Mouse (Mus musculus) limb, embryonic 14.5 days (tissue): ENCODE results near the gene Pdia5. TPM values are rescaled to one million over a fixed set of nuclear protein-coding genes. Genes with fewer than 3 reads are reported as not detected.

ENCODE experiments used
- ATAC-seq: fragments of 200-750 bp; cut with Nextera tagmentation; 2 replicates; pipeline ENCODE4 v1.8.0; 2017; ENCODE audit warnings: low read depth, moderate number of reproducible peaks, moderate TSS enrichment; ENCODE audit not compliant: low FRiP score
- DNase-seq: peaks from one replicate; pipeline ENCODE4 v3.0.0-alpha.2; 2015; ENCODE audit warnings: low spot score
- H3K27ac ChIP-seq: fragments of 300-500 bp; sonication (generic); replicated peaks from 2 replicates; pipeline ENCODE4 v1.5.1; 2014; ENCODE audit warnings: low read depth, mild to moderate bottlenecking, low read length, moderate library complexity, mixed read lengths
- H3K27me3 ChIP-seq: fragments of 300-500 bp; sonication (generic); 2 replicates; pipeline ENCODE4 v1.6.1; 2014; ENCODE audit warnings: low read length, mixed read lengths; ENCODE audit not compliant: control insufficient read depth, insufficient read depth
- H3K36me3 ChIP-seq: fragments of 300-500 bp; sonication (generic); 2 replicates; pipeline ENCODE4 v1.6.1; 2014; ENCODE audit warnings: mild to moderate bottlenecking, low read length, moderate library complexity, mixed read lengths; ENCODE audit not compliant: control insufficient read depth, insufficient read depth
- H3K4me1 ChIP-seq: fragments of 300-500 bp; sonication (generic); 2 replicates; pipeline ENCODE4 v1.6.1; 2014; ENCODE audit warnings: antibody characterized with exemption, low read length, mixed read lengths; ENCODE audit not compliant: control insufficient read depth, insufficient read depth
- H3K4me2 ChIP-seq: fragments of 300-500 bp; sonication (generic); replicated peaks from 2 replicates; pipeline ENCODE4 v1.6.1; 2014; ENCODE audit warnings: low read depth, mild to moderate bottlenecking, low read length, moderate library complexity; ENCODE audit not compliant: severe bottlenecking
- H3K4me3 ChIP-seq: fragments of 300-500 bp; sonication (generic); replicated peaks from 2 replicates; pipeline ENCODE4 v1.5.1; 2014; ENCODE audit warnings: low read length
- H3K9ac ChIP-seq: fragments of 300-500 bp; sonication (generic); 2 replicates; pipeline ENCODE4 v1.6.1; 2014; ENCODE audit warnings: mild to moderate bottlenecking, low read depth, low read length, moderate library complexity; ENCODE audit not compliant: severe bottlenecking
- H3K9me3 ChIP-seq: fragments of 300-500 bp; sonication (generic); 2 replicates; pipeline ENCODE4 v1.6.1; 2016; ENCODE audit warnings: low read length; ENCODE audit not compliant: control insufficient read depth
- POLR2A ChIP-seq: fragments of 200-500 bp; IDR thresholded peaks from 2 replicates; pipeline ENCODE4 v1.8.0; 2012; ENCODE audit warnings: inconsistent platforms, mild to moderate bottlenecking, moderate library complexity, borderline replicate concordance; ENCODE audit not compliant: insufficient read depth, insufficient read length; ENCODE audit errors: extremely low read depth
- WGBS: fragments of 180-500 bp; shearing (Covaris S2); extraction: QIAGEN DNeasy Blood & Tissue Kit; methylation state at CpG from one replicate; pipeline ENCODE4 v1.1.7; 2014; 5-methylcytosine and 5-hydroxymethylcytosine counted together
- polyA plus RNA-seq, 2 experiments: library from polyadenylated mRNA; depleted of rRNA in 1 of 2; stranded (reverse) in 1 of 2; unstranded in 1 of 2; fragments of >200 nt; fragmentation: Nextera tagmentation in 1 of 2; extraction: Ambion mirVana in 1 of 2; gene quantifications; 2 replicates each; pipeline versions ENCODE4 v1.2.1 to v1.2.3; 2012 to 2014

The Pdia5 gene
- polyA plus RNA-seq, 2 experiments: 24.9 to 49.2 TPM

DNA sequence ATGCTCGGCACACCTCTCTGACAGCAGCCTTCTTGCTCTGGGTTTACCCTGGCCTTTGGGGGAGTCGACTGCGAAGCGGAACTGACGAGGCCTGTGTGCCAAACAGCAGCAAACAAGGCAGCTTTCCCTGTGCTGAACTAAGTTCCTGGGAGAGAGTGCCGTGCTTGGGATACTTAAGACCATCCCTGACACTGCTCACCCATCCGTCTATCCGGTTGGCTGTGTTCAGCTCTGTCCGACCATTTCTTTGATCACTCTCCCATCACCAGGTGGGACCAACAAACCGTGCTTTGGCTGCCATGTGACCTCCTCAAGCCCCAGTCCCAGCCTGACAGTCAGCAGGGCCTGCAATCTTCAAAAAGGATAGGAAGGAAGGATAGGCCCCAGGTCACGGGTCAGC is 32.4 kb downstream of the Pdia5 start:
- 90% methylated on average over 11 of the region's 11 CpGs for WGBS
- Histone ChIP-seq H3K4me2 (no peak overlapping the region), H3K4me1 (no peaks in the 10 kb centered on the region), H3K9me3 (no peaks in the 10 kb centered on the region), H3K9ac (no peak overlapping the region), H3K4me3 (no peak overlapping the region), H3K27ac (no peak overlapping the region), H3K36me3 (peaks cover 38% of the 10 kb centered on the region), H3K27me3 (no peaks in the 10 kb centered on the region)
- no peak for TF ChIP-seq POLR2A
- DNase-seq: no peak
- no peak for ATAC-seq

DNA sequence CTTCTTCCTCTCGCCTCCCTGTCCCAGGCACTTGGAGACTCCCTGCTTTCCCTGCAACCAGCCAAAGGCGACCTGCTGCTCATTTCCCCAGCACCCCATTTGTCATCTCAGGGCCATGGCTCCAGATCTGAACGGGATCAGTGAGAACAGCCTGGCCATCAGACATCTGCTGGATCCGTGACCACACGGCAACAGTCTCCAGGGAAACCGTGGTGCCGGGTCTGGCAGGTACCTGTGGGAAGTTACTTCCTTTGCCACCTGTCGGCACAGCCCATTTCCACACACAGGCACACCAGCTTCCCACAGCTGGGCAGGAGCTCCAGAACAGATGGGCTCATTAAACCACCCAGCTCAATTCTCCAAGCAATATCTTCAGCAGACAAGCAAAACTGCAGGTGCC is 33.2 kb downstream of the Pdia5 start:
- H3K4me1 ChIP-seq: no peaks in the 10 kb centered on the region
- ATAC-seq (no peak), DNase-seq (no peak)
- peaks cover 33% of the 10 kb centered on the region for H3K36me3 ChIP-seq
- H3K27ac ChIP-seq: no peak overlapping the region
- H3K9ac ChIP-seq: no peak overlapping the region
- no peak for TF ChIP-seq POLR2A
- H3K4me3 ChIP-seq: no peak overlapping the region
- 53% methylated on average over 8 of the region's 8 CpGs for WGBS
- H3K27me3 ChIP-seq: no peaks in the 10 kb centered on the region
- H3K4me2 ChIP-seq: no peak overlapping the region
- no peaks in the 10 kb centered on the region for H3K9me3 ChIP-seq

GRCm38 (mm10) chr16:35457011-35457419 is 33.7 kb downstream of the Pdia5 start:
- WGBS: 89% methylated on average over 7 of the region's 7 CpGs
- no peaks in the 10 kb centered on the region for H3K4me1 ChIP-seq
- H3K36me3 ChIP-seq: peaks cover 28% of the 10 kb centered on the region
- no peaks in the 10 kb centered on the region for H3K9me3 ChIP-seq
- DNase-seq (no peak), ATAC-seq (no peak)
- no peak overlapping the region for H3K4me2 ChIP-seq
- no peak for TF ChIP-seq POLR2A
- H3K27ac ChIP-seq: no peak overlapping the region
- H3K9ac ChIP-seq: no peak overlapping the region
- no peak overlapping the region for H3K4me3 ChIP-seq
- H3K27me3 ChIP-seq: no peaks in the 10 kb centered on the region

DNA sequence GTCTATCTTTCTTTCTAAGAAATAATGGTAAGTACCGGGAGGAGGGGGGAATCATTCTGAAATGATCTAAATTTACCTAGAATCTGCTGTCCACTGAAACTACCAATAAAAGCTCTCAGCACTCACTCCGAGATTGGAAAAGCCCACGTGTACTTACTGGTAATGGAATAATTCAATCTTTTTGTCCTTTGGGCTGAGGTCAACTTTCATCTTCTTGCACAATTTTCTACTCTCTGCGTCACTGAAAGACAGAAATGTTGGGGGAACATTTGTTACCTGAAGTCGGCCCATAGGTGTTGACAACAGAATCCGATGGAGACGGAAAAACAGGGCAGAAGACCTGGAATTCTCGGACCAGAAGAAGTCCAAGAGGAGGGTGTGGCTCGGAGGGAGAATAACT is 34.4 kb downstream of the Pdia5 start:
- Histone ChIP-seq H3K4me3 (no peak overlapping the region), H3K36me3 (peaks cover 25% of the 10 kb centered on the region), H3K4me1 (no peaks in the 10 kb centered on the region), H3K27ac (no peak overlapping the region), H3K9me3 (no peaks in the 10 kb centered on the region), H3K4me2 (no peak overlapping the region), H3K27me3 (no peaks in the 10 kb centered on the region), H3K9ac (no peak overlapping the region)
- no peak for DNase-seq
- ATAC-seq: no peak
- TF ChIP-seq POLR2A: no peak
- 87% methylated on average over 9 of the region's 9 CpGs for whole genome bisulfite sequencing

GRCm38 (mm10) chr16:35455822-35456221 is 34.9 kb downstream of the Pdia5 start:
- ATAC-seq (no peak), DNase-seq (no peak)
- Histone ChIP-seq H3K4me3 (no peak overlapping the region), H3K36me3 (peaks cover 23% of the 10 kb centered on the region), H3K9ac (no peak overlapping the region), H3K9me3 (no peaks in the 10 kb centered on the region), H3K27ac (no peak overlapping the region), H3K27me3 (no peaks in the 10 kb centered on the region), H3K4me1 (no peaks in the 10 kb centered on the region), H3K4me2 (no peak overlapping the region)
- 88% methylated on average over 10 of the region's 10 CpGs for whole genome bisulfite sequencing
- TF ChIP-seq POLR2A: no peak

GRCm38 (mm10) chr16:35450018-35450630 is 40.5 kb downstream of the Pdia5 start:
- no peak overlapping the region for H3K9ac ChIP-seq
- H3K9me3 ChIP-seq: no peaks in the 10 kb centered on the region
- ATAC-seq (no peak), DNase-seq (no peak)
- no peak for TF ChIP-seq POLR2A
- 95% methylated on average over 16 of the region's 16 CpGs for WGBS
- H3K4me2 ChIP-seq: no peak overlapping the region
- H3K4me1 ChIP-seq: no peaks in the 10 kb centered on the region
- H3K36me3 ChIP-seq: peaks cover 25% of the 10 kb centered on the region
- no peak overlapping the region for H3K4me3 ChIP-seq
- no peak overlapping the region for H3K27ac ChIP-seq
- H3K27me3 ChIP-seq: no peaks in the 10 kb centered on the region
